Mouse (Mus musculus) limb, embryonic 13.5 days (tissue): ENCODE measurements around the gene Gjb4. TPM values are rescaled to one million over a fixed set of nuclear protein-coding genes. Genes with fewer than 3 reads are reported as not detected.

Source experiments
- ATAC-seq: fragments of 200-750 bp; cut with Nextera tagmentation; 2 replicates; pipeline ENCODE4 v1.8.0; 2017; ENCODE audit warnings: low read depth, moderate number of reproducible peaks, moderate TSS enrichment; ENCODE audit not compliant: low FRiP score
- H3K27ac ChIP-seq: fragments of 300-500 bp; sonication (generic); 2 replicates; pipeline ENCODE4 v1.5.1; 2015; ENCODE audit warnings: inconsistent platforms, mild to moderate bottlenecking, moderate library complexity
- H3K27me3 ChIP-seq: fragments of 300-500 bp; sonication (generic); 2 replicates; pipeline ENCODE4 v1.6.1; 2015; ENCODE audit warnings: mild to moderate bottlenecking, inconsistent platforms
- H3K36me3 ChIP-seq: fragments of 300-500 bp; sonication (generic); 2 replicates; pipeline ENCODE4 v1.6.1; 2015; ENCODE audit warnings: inconsistent platforms, mild to moderate bottlenecking, moderate library complexity
- H3K4me1 ChIP-seq: fragments of 300-500 bp; sonication (generic); 2 replicates; pipeline ENCODE4 v1.6.1; 2015; ENCODE audit warnings: inconsistent platforms
- H3K4me2 ChIP-seq: fragments of 300-500 bp; sonication (generic); replicated peaks from 2 replicates; pipeline ENCODE4 v1.6.1; 2015; ENCODE audit warnings: inconsistent platforms, mild to moderate bottlenecking, moderate library complexity
- H3K4me3 ChIP-seq: fragments of 300-500 bp; sonication (generic); 2 replicates; pipeline ENCODE4 v1.5.1; 2015; ENCODE audit warnings: moderate library complexity, mild to moderate bottlenecking, inconsistent platforms
- H3K9ac ChIP-seq: fragments of 300-500 bp; sonication (generic); 2 replicates; pipeline ENCODE4 v1.6.1; 2015; ENCODE audit warnings: mild to moderate bottlenecking, inconsistent platforms
- H3K9me3 ChIP-seq: fragments of 300-500 bp; sonication (generic); 2 replicates; pipeline ENCODE4 v1.6.1; 2016; ENCODE audit warnings: inconsistent platforms
- WGBS: fragments of 180-500 bp; shearing (Covaris S2); methylation state at CpG from one replicate; pipeline ENCODE4 v1.1.7; 2015; 5-methylcytosine and 5-hydroxymethylcytosine counted together
- polyA plus RNA-seq: library from polyadenylated mRNA; unstranded; fragments of >200 nt; fragmentation: Nextera tagmentation; extraction: Ambion mirVana; gene quantifications from 2 replicates; pipeline ENCODE4 v1.2.1, GENCODE M21; 2015

The Gjb4 gene
- polyA plus RNA-seq, 1 experiment from 2014 or later, result not detected

DNA sequence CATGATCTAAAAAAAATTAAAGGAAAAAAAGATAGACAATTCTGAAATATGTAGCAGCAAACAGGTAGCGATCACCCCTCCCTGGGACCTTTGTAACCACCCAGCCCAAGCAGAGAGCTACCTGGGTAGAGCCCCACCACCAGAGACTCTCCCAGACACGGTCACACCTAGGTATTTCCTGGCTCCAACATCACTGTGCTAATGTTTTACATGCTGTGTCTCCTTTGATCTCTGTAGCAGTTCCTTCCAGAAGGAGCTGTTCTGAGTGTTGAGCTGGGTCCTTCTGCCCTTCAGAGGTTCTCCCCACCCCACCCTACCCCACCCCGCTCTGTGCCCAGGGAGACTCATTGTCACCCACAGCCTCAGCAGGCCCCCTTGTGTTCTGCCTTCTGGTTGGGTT, 30.2 kb downstream of the Gjb4 start:
- ATAC-seq, result no peak
- Histone ChIP-seq H3K27me3 (peaks cover 34% of the 10 kb centered on the region), H3K9ac (no peak overlapping the region), H3K4me2 (no peak overlapping the region), H3K4me3 (no peak overlapping the region), H3K27ac (no peak overlapping the region), H3K4me1 (no peaks in the 10 kb centered on the region), H3K9me3 (no peaks in the 10 kb centered on the region), H3K36me3 (no peaks in the 10 kb centered on the region)
- 62% methylated on average over 3 of the region's 3 CpGs for WGBS

DNA sequence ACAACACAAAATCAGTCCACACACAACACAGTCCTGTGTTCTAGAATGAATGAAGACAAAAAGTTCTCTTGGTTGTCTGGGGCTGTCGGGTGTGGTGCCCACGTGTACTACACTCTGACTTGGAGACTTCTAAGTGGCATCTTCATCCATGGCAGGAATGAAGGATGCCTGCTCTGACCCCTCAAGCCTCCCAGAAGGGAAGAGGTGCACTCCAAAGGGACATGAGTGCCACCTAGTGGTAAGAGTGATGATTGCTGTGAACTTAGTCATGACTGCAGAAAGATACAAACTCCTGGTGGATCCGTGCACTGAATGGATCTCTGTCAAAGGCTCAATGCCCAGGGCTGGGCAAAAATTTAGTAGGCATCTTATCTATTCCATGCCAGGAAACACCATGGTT, 34.3 kb downstream of the Gjb4 start:
- Histone ChIP-seq H3K36me3 (no peaks in the 10 kb centered on the region), H3K4me1 (no peaks in the 10 kb centered on the region), H3K27me3 (peaks cover 9% of the 10 kb centered on the region; the same call in 1 of the 2 replicates), H3K4me2 (no peak overlapping the region), H3K27ac (no peak overlapping the region), H3K4me3 (no peak overlapping the region), H3K9ac (no peak overlapping the region), H3K9me3 (no peaks in the 10 kb centered on the region)
- 6% methylated on average over 3 of the region's 3 CpGs for WGBS
- no peak for ATAC-seq

DNA sequence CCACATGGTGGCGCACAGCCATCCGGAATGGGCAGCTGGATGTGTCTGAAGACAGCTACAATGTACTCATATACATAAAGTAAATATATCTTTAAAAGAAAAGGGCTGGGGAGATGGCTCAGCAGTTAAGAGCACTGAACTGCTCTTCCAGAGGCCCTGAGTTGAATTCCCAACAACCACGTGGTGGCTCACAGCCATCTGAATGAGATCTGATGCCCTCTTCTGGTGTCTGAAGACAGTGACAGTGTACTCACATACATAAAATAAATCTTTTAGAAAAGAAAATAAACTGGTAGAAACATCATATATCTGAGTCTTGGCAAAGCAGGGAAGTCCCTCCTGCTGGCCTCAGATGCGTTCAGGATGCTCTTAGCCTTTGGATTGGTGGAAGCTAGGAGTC, 36.7 kb downstream of the Gjb4 start:
- ATAC-seq, result no peak
- 61% methylated on average over 4 of the region's 4 CpGs for WGBS
- H3K27me3 ChIP-seq, result peaks cover 31% of the 10 kb centered on the region
- H3K36me3 ChIP-seq, result no peaks in the 10 kb centered on the region
- peaks cover 10% of the 10 kb centered on the region for H3K4me1 ChIP-seq
- no peak overlapping the region for H3K27ac ChIP-seq
- no peaks in the 10 kb centered on the region for H3K9me3 ChIP-seq
- H3K9ac ChIP-seq, result no peak overlapping the region
- H3K4me3 ChIP-seq, result no peak overlapping the region
- H3K4me2 ChIP-seq, result no peak overlapping the region

DNA sequence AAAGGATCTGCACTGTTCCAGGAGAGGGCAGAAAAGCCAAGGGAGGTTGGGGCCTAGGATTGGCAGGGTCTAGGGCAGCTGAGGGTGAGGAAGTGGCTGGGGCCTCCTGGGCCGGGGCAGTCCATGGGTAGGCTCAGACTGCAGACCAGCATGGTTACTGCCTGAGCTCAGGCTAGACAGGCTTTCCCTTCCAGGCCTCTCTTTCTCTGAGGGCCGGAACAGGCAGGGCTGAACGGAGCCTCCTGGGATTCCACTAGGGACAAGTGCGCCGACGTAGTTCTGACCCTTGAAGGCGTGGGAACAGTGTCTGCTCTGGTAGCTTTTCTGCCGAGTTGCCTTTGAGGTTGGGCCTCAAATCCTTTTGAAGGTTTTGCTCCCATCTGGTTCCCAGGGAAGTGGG, 38.1 kb downstream of the Gjb4 start:
- peaks cover 10% of the 10 kb centered on the region for H3K4me1 ChIP-seq
- H3K9ac ChIP-seq, result no peak overlapping the region
- WGBS, result 86% methylated on average over 8 of the region's 8 CpGs
- H3K36me3 ChIP-seq, result no peaks in the 10 kb centered on the region
- no peak overlapping the region for H3K4me3 ChIP-seq
- no peak overlapping the region for H3K27ac ChIP-seq
- no peaks in the 10 kb centered on the region for H3K9me3 ChIP-seq
- ATAC-seq, result no peak
- peaks cover 42% of the 10 kb centered on the region for H3K27me3 ChIP-seq
- no peak overlapping the region for H3K4me2 ChIP-seq

DNA sequence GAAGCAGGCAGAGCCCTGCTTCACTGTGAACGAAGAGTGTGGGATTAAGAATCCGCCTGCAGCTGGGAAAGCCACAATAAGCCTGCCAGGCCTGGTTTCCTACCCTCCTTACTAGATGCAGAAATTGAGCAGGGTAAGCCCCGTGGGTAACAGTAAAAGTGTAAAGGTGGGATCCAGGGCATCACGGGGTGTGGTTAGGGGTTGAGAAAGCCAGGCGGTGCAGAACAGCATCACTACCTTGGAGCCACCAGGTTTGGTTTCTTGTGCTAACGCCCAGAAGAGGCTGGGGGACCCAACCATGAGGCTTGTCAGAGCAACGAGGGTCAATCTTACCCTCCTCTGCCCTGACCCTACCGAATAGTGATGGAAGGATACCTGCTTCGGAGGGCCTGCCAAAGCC, 39.3 kb downstream of the Gjb4 start:
- Histone ChIP-seq H3K4me1 (peaks cover 10% of the 10 kb centered on the region), H3K4me2 (peak overlapping the region; percentile 96), H3K9ac (no peak overlapping the region; the same call in 1 of the 2 replicates), H3K9me3 (no peaks in the 10 kb centered on the region), H3K27ac (no peak overlapping the region), H3K36me3 (no peaks in the 10 kb centered on the region), H3K4me3 (no peak overlapping the region), H3K27me3 (peaks cover 42% of the 10 kb centered on the region)
- WGBS, result 49% methylated on average over 9 of the region's 9 CpGs
- no peak for ATAC-seq

DNA sequence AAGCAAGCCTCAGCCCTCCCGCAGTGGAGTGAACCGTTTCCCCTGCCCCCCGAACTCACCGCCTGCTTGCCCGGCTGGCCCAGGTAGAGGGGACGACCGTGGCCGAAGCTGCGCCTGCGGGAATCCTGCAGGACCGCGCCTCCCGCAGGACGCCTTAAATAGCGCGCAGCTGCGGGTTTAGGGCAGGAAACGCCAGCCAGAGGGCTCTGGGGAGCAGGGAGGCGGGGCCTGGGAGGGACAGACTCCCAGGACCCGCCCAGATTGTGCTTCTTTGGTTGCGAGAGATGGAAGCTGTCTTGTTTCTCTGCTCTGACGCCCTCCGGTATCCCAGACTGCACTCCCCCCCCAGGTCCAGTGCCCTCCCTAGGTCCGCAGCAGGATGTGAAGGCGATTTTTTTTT, 40.0 kb downstream of the Gjb4 start, which contains the start of gene Gja4:
Gene Gja4 (minus strand): TSS at position 179 of the 400 bp plus-strand sequence.
- peak within 1 kb of the TSS; percentile 51 for H3K4me3 ChIP-seq
- peaks cover 42% of the 10 kb centered on the region for H3K27me3 ChIP-seq
- H3K36me3 ChIP-seq, result no peaks in the 10 kb centered on the region
- H3K27ac ChIP-seq, result no peak within 1 kb of the TSS
- peak within 1 kb of the TSS; percentile 67 for H3K9ac ChIP-seq
- WGBS, result under 1% methylated on average over 25 of the region's 25 CpGs
- H3K9me3 ChIP-seq, result no peaks in the 10 kb centered on the region
- ATAC-seq, result peak; percentile 67; the same call in 1 of the 2 replicates
- peaks cover 10% of the 10 kb centered on the region for H3K4me1 ChIP-seq
- peak within 1 kb of the TSS; percentile 96 for H3K4me2 ChIP-seq

DNA sequence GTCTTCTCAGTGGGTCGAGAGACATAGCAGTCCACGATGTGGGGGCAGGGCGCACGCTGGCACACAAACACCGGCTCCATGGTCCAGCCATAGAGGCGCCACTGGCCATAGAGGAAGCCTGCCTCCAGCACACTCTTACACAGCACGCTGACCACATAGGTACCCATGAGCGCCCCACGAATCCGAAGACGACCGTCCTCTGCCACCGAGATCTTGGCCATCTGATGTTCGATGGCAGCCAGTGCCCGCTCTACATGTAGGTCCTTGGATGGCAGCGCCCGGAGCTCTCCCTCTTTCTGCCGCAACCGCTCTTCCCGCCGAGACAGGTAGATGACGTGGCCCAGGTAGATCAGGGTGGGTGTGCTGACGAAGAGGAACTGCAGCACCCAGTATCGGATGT, 41.5 kb downstream of the Gjb4 start:
- no peak overlapping the region for H3K9ac ChIP-seq
- 62% methylated on average over 24 of the region's 24 CpGs for WGBS
- no peak overlapping the region for H3K4me3 ChIP-seq
- H3K27ac ChIP-seq, result no peak overlapping the region
- no peak for ATAC-seq
- H3K36me3 ChIP-seq, result no peaks in the 10 kb centered on the region
- no peaks in the 10 kb centered on the region for H3K9me3 ChIP-seq
- H3K4me2 ChIP-seq, result no peak overlapping the region
- peaks cover 10% of the 10 kb centered on the region for H3K4me1 ChIP-seq
- H3K27me3 ChIP-seq, result peaks cover 35% of the 10 kb centered on the region

DNA sequence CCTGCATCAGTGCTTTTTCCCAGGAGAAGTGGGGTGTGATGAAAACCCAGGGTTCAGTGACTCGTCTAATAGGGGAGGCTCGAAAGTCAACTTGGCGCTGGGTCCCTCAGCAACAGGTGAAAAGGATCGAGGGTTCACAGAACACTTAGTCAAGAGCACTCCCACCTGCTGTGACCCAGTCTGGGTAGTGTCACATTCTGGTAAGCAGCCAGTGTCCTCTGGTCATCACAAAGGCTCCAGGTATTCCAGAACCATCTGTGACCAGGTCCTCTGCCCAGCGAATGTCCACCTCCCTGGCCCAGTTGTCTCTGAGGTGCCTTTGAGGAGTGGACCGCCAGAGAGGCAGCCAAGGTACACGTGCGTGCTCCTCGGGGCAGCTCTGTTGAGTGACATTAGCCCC, 42.3 kb downstream of the Gjb4 start:
- Histone ChIP-seq H3K9ac (no peak overlapping the region), H3K27ac (no peak overlapping the region), H3K36me3 (no peaks in the 10 kb centered on the region), H3K4me2 (no peak overlapping the region), H3K4me3 (no peak overlapping the region), H3K9me3 (no peaks in the 10 kb centered on the region), H3K4me1 (peaks cover 10% of the 10 kb centered on the region), H3K27me3 (peaks cover 35% of the 10 kb centered on the region)
- no peak for ATAC-seq
- WGBS, result 56% methylated on average over 9 of the region's 9 CpGs

DNA sequence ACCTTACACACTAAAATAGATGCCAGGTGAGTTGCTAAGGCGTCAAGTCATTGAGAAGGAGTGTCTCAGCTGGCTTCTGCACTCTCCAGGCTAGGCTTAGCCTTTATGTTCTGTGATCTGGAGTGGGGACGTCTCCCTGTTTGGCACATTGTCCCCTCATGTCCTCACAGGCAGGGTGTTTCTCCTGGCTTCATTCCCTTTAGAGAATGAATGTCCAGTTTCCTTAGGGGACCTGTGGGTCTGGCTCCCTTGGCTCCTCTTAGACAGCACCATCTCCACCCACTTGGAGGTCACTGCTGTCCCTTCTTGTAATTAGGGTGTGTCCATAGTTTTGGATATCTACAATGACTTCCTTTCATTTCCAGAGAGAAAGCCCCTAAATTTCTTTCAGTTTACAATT, 47.0 kb downstream of the Gjb4 start:
- ATAC-seq, result no peak
- Histone ChIP-seq H3K36me3 (no peaks in the 10 kb centered on the region), H3K4me2 (no peak overlapping the region), H3K4me3 (no peak overlapping the region), H3K27ac (no peak overlapping the region), H3K4me1 (no peaks in the 10 kb centered on the region), H3K9ac (no peak overlapping the region), H3K27me3 (peaks cover 9% of the 10 kb centered on the region), H3K9me3 (no peaks in the 10 kb centered on the region)
- WGBS, result 51% methylated on average over 2 of the region's 2 CpGs

DNA sequence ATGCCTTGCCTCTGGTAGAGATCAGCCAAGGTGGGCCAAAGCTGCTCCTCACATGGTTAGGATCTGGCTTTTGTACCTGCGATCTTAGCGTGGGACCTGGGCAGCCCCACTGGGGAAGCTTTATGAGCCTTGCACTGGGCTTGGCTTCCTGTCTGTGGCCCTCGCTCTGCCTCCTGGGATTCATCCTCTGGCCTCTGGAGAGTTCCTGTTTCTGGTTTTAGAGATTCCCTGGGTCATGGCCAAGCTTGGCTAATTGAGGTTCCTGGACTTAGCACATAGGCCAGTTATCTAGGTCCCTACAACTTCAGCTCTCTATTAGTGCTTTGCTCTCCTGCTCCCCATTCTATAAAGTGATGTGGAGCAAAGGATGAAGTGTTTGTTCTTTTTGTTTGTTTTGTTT, 50.1 kb downstream of the Gjb4 start:
- H3K4me2 ChIP-seq, result no peak overlapping the region
- WGBS, result 72% methylated on average over 3 of the region's 3 CpGs
- no peak overlapping the region for H3K4me3 ChIP-seq
- H3K27me3 ChIP-seq, result no peaks in the 10 kb centered on the region
- no peaks in the 10 kb centered on the region for H3K36me3 ChIP-seq
- H3K27ac ChIP-seq, result no peak overlapping the region
- no peak for ATAC-seq
- no peaks in the 10 kb centered on the region for H3K4me1 ChIP-seq
- H3K9ac ChIP-seq, result no peak overlapping the region
- H3K9me3 ChIP-seq, result no peaks in the 10 kb centered on the region

Other genes starting within 250 kb of the Gjb4 start
- 16.9 and 20.8 TPM in 2 replicates for gene Tmem35b, start 230.4 kb downstream of the Gjb4 start, polyA plus RNA-seq
- 0.53 and 0.55 TPM in 2 replicates for gene Dlgap3, start 184.9 kb downstream of the Gjb4 start, polyA plus RNA-seq
- 51.0 and 53.7 TPM in 2 replicates for gene Smim12, start 110.3 kb downstream of the Gjb4 start, polyA plus RNA-seq
- 14.5 and 16.4 TPM in 2 replicates for gene Gja4, start 40.0 kb downstream of the Gjb4 start, polyA plus RNA-seq
- 3.4 and 3.5 TPM in 2 replicates for gene Gjb3, start 23.2 kb downstream of the Gjb4 start, polyA plus RNA-seq
- gene Gjb5, start 4.1 kb upstream of the Gjb4 start, polyA plus RNA-seq, result 0.46 and 0.48 TPM in 2 replicates